Mouse (Mus musculus) limb, embryonic 13.5 days (tissue): ENCODE results near the gene Olfr488. TPM values are rescaled to one million over a fixed set of nuclear protein-coding genes. Genes with fewer than 3 reads are reported as not detected.
"Not testable (repeated sequence)": the region's sequence is repeated elsewhere in the genome, so short reads cannot be mapped to it uniquely, and the experiment has no call there.

Experiments used
- ATAC-seq: fragments of 200-750 bp; cut with Nextera tagmentation; 2 replicates; pipeline ENCODE4 v1.8.0; 2017; ENCODE audit warnings: low read depth, moderate number of reproducible peaks, moderate TSS enrichment; ENCODE audit not compliant: low FRiP score
- H3K27ac ChIP-seq: fragments of 300-500 bp; sonication (generic); 2 replicates; pipeline ENCODE4 v1.5.1; 2015; ENCODE audit warnings: inconsistent platforms, mild to moderate bottlenecking, moderate library complexity
- H3K27me3 ChIP-seq: fragments of 300-500 bp; sonication (generic); 2 replicates; pipeline ENCODE4 v1.6.1; 2015; ENCODE audit warnings: mild to moderate bottlenecking, inconsistent platforms
- H3K36me3 ChIP-seq: fragments of 300-500 bp; sonication (generic); 2 replicates; pipeline ENCODE4 v1.6.1; 2015; ENCODE audit warnings: inconsistent platforms, mild to moderate bottlenecking, moderate library complexity
- H3K4me1 ChIP-seq: fragments of 300-500 bp; sonication (generic); 2 replicates; pipeline ENCODE4 v1.6.1; 2015; ENCODE audit warnings: inconsistent platforms
- H3K4me2 ChIP-seq: fragments of 300-500 bp; sonication (generic); replicated peaks from 2 replicates; pipeline ENCODE4 v1.6.1; 2015; ENCODE audit warnings: inconsistent platforms, mild to moderate bottlenecking, moderate library complexity
- H3K4me3 ChIP-seq: fragments of 300-500 bp; sonication (generic); 2 replicates; pipeline ENCODE4 v1.5.1; 2015; ENCODE audit warnings: moderate library complexity, mild to moderate bottlenecking, inconsistent platforms
- H3K9ac ChIP-seq: fragments of 300-500 bp; sonication (generic); 2 replicates; pipeline ENCODE4 v1.6.1; 2015; ENCODE audit warnings: mild to moderate bottlenecking, inconsistent platforms
- H3K9me3 ChIP-seq: fragments of 300-500 bp; sonication (generic); 2 replicates; pipeline ENCODE4 v1.6.1; 2016; ENCODE audit warnings: inconsistent platforms
- WGBS: fragments of 180-500 bp; shearing (Covaris S2); methylation state at CpG from one replicate; pipeline ENCODE4 v1.1.7; 2015; 5-methylcytosine and 5-hydroxymethylcytosine counted together
- polyA plus RNA-seq: library from polyadenylated mRNA; unstranded; fragments of >200 nt; fragmentation: Nextera tagmentation; extraction: Ambion mirVana; gene quantifications from 2 replicates; pipeline ENCODE4 v1.2.1, GENCODE M21; 2015

The Olfr488 gene
- not detected in 2 replicates for polyA plus RNA-seq

GRCm38 (mm10) chr7:108258247-108258646, at the start of gene Olfr488:
TSS of gene Olfr488 (minus strand) at chr7:108258347.
- Histone ChIP-seq H3K27me3 (no peaks in the 10 kb centered on the region), H3K4me3 (no peak within 1 kb of the TSS), H3K9me3 (no peaks in the 10 kb centered on the region), H3K27ac (no peak within 1 kb of the TSS), H3K9ac (no peak within 1 kb of the TSS), H3K4me1 (no peaks in the 10 kb centered on the region), H3K4me2 (no peak within 1 kb of the TSS), H3K36me3 (no peaks in the 10 kb centered on the region)
- ATAC-seq: no peak

GRCm38 (mm10) chr7:108288834-108289233, 30.7 kb upstream of the Olfr488 start, which contains the start of gene Olfr490:
TSS of gene Olfr490 (minus strand) at chr7:108288934.
- H3K27me3 ChIP-seq: no peaks in the 10 kb centered on the region
- H3K4me2 ChIP-seq: no peak within 1 kb of the TSS
- no peak for ATAC-seq
- no peak within 1 kb of the TSS for H3K9ac ChIP-seq
- H3K4me3 ChIP-seq: no peak within 1 kb of the TSS
- H3K36me3 ChIP-seq: no peaks in the 10 kb centered on the region
- H3K4me1 ChIP-seq: no peaks in the 10 kb centered on the region
- no peaks in the 10 kb centered on the region for H3K9me3 ChIP-seq
- H3K27ac ChIP-seq: no peak within 1 kb of the TSS

- no peak for ATAC-seq
- no peak overlapping the region for H3K4me3 ChIP-seq
- H3K36me3 ChIP-seq: no peaks in the 10 kb centered on the region
- WGBS: 68% methylated on average over 3 of the region's 3 CpGs
- H3K4me2 ChIP-seq: no peak overlapping the region
- H3K9me3 ChIP-seq: no peaks in the 10 kb centered on the region
- no peaks in the 10 kb centered on the region for H3K27me3 ChIP-seq
- H3K27ac ChIP-seq: no peak overlapping the region
- H3K4me1 ChIP-seq: no peaks in the 10 kb centered on the region
- no peak overlapping the region for H3K9ac ChIP-seq
Measured at GRCm38 (mm10) chr7:108233551-108233950, 24.6 kb downstream of the Olfr488 start.

GRCm38 (mm10) chr7:108214536-108214935, 43.6 kb downstream of the Olfr488 start, which contains the start of gene Olfr487:
TSS of gene Olfr487 (minus strand) at chr7:108214636.
- not testable (repeated sequence) for H3K27me3 ChIP-seq, H3K36me3 ChIP-seq, H3K27ac ChIP-seq, H3K9me3 ChIP-seq, ATAC-seq, H3K4me3 ChIP-seq, H3K4me1 ChIP-seq, H3K9ac ChIP-seq, H3K4me2 ChIP-seq

Other genes starting within 250 kb of the Olfr488 start
- gene Olfr478, start 224.4 kb downstream of the Olfr488 start, polyA plus RNA-seq: not detected in 2 replicates
- gene Olfr479, start 207.7 kb downstream of the Olfr488 start, polyA plus RNA-seq: not detected in 2 replicates
- gene Olfr480, start 191.0 kb downstream of the Olfr488 start, polyA plus RNA-seq: not detected in 2 replicates
- not detected in 2 replicates for gene Olfr481, start 178.5 kb downstream of the Olfr488 start, polyA plus RNA-seq
- 0.14 TPM in 1 of 2 replicates, not detected in the other for gene Olfr482, start 160.8 kb downstream of the Olfr488 start, polyA plus RNA-seq
- not detected in 2 replicates for gene Olfr483, start 157.5 kb downstream of the Olfr488 start, polyA plus RNA-seq
- gene Olfr484, start 130.9 kb downstream of the Olfr488 start, polyA plus RNA-seq: not detected in 2 replicates
- not detected in 2 replicates for gene Olfr485, start 98.5 kb downstream of the Olfr488 start, polyA plus RNA-seq
- not detected in 2 replicates for gene Olfr486, start 85.6 kb downstream of the Olfr488 start, polyA plus RNA-seq
- gene Olfr487, start 43.7 kb downstream of the Olfr488 start, polyA plus RNA-seq: not detected in 2 replicates
- gene Olfr490, start 30.6 kb upstream of the Olfr488 start, polyA plus RNA-seq: not detected in 2 replicates
- gene Olfr491, start 55.1 kb upstream of the Olfr488 start, polyA plus RNA-seq: not detected in 2 replicates
- gene Olfr492, start 65.3 kb upstream of the Olfr488 start, polyA plus RNA-seq: 0.15 TPM in 1 of 2 replicates, not detected in the other
- not detected in 2 replicates for gene Olfr493, start 88.6 kb upstream of the Olfr488 start, polyA plus RNA-seq
- not detected in 2 replicates for gene Olfr494, start 107.0 kb upstream of the Olfr488 start, polyA plus RNA-seq
- gene Olfr495, start 134.8 kb upstream of the Olfr488 start, polyA plus RNA-seq: not detected in 2 replicates
- not detected in 2 replicates for gene Olfr497, start 162.1 kb upstream of the Olfr488 start, polyA plus RNA-seq
- not detected in 2 replicates for gene Olfr498, start 207.0 kb upstream of the Olfr488 start, polyA plus RNA-seq